Mouse (Mus musculus) midbrain, embryonic 15.5 days (tissue): ENCODE results near the gene Igfbp3. TPM values are rescaled to one million over a fixed set of nuclear protein-coding genes. Genes with fewer than 3 reads are reported as not detected.
A peak's percentile ranks its signal among the peaks of the same experiment; 100 is the strongest.

Source experiments
- ATAC-seq: fragments of 200-750 bp; cut with Nextera tagmentation; replicated peaks from 2 replicates; pipeline ENCODE4 v1.8.0; 2017; ENCODE audit warnings: moderate TSS enrichment
- H3K27ac ChIP-seq: fragments of 300-500 bp; sonication (generic); 2 replicates; pipeline ENCODE4 v1.5.1; 2015; ENCODE audit warnings: mild to moderate bottlenecking, inconsistent platforms
- H3K27me3 ChIP-seq: fragments of 300-500 bp; sonication (generic); replicated peaks from 2 replicates; pipeline ENCODE4 v1.6.1; 2015; ENCODE audit warnings: inconsistent platforms
- H3K36me3 ChIP-seq: fragments of 300-500 bp; sonication (generic); replicated peaks from 2 replicates; pipeline ENCODE4 v1.6.1; 2015; ENCODE audit warnings: inconsistent platforms
- H3K4me1 ChIP-seq: fragments of 300-500 bp; sonication (generic); 2 replicates; pipeline ENCODE4 v1.6.1; 2015; ENCODE audit warnings: inconsistent platforms
- H3K4me2 ChIP-seq: fragments of 300-500 bp; sonication (generic); 2 replicates; pipeline ENCODE4 v1.6.1; 2015; ENCODE audit warnings: inconsistent platforms, mild to moderate bottlenecking, moderate library complexity
- H3K4me3 ChIP-seq: fragments of 300-500 bp; sonication (generic); 2 replicates; pipeline ENCODE4 v1.5.1; 2015; ENCODE audit warnings: mild to moderate bottlenecking, inconsistent platforms
- H3K9ac ChIP-seq: fragments of 300-500 bp; sonication (generic); 2 replicates; pipeline ENCODE4 v1.6.1; 2015; ENCODE audit warnings: mild to moderate bottlenecking, inconsistent platforms
- H3K9me3 ChIP-seq: fragments of 300-500 bp; sonication (generic); 2 replicates; pipeline ENCODE4 v1.6.1; 2016; ENCODE audit warnings: inconsistent platforms
- WGBS: fragments of 180-500 bp; shearing (Covaris S2); methylation state at CpG from one replicate; pipeline ENCODE4 v1.1.7; 2015; ENCODE audit warnings: mixed read lengths; 5-methylcytosine and 5-hydroxymethylcytosine counted together
- polyA plus RNA-seq: library from polyadenylated mRNA; unstranded; fragments of >200 nt; fragmentation: Nextera tagmentation; extraction: Ambion mirVana; gene quantifications from 2 replicates; pipeline ENCODE4 v1.2.1, GENCODE M21; 2015

Igfbp3 gene
- polyA plus RNA-seq, 1 experiment from 2014 or later, result 14.8 TPM

DNA sequence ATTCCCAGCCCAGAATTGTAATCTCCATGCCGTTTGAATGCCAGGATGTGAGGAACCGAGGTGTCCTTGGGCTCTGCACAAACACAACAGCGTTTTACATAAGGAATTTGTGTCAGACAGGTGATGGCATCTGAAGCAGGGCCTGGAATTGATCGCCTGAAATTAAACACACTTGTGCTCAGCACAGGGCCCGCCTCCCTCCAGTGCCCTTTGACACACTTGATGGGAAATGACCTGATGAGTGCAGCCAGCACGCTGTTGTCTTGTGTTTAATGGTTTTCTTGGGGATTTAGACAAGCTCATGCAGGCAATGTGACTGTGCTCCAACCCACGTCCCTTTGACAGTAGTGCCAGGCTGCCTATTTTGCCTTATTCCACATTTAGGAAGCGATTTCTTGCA, 26.3 kb downstream of the Igfbp3 start:
- Histone ChIP-seq H3K9me3 (no peaks in the 10 kb centered on the region), H3K27ac (no peak overlapping the region), H3K9ac (no peak overlapping the region), H3K4me1 (peaks cover 5% of the 10 kb centered on the region), H3K27me3 (no peaks in the 10 kb centered on the region), H3K4me3 (no peak overlapping the region), H3K36me3 (no peaks in the 10 kb centered on the region), H3K4me2 (no peak overlapping the region)
- ATAC-seq, result no peak
- 65% methylated on average over 8 of the region's 8 CpGs for WGBS

DNA sequence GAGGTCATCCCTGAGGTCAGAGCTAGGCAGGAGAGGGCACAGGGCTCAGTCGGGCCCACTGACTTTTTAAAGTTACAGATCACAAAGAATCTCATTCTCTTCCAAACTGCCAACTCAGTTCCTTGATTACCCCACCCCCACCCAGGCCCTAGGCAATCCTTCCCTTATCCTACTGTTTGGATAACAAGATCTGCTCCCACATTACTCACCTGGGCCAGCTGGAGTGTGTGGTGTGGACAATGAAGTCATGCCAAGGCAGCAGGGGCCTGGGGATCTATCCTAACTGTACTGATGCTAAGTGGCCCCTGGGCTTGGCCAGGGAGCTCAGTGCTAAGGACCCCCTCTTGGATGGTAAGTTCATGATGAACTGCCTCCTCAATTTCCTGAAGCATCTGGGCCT, 29.3 kb downstream of the Igfbp3 start:
- ATAC-seq, result no peak
- WGBS, result 45% methylated on average over 1 of the region's 1 CpGs
- Histone ChIP-seq H3K27me3 (no peaks in the 10 kb centered on the region), H3K27ac (no peak overlapping the region), H3K9ac (no peak overlapping the region), H3K4me3 (no peak overlapping the region), H3K9me3 (no peaks in the 10 kb centered on the region), H3K4me1 (peaks cover 10% of the 10 kb centered on the region), H3K36me3 (no peaks in the 10 kb centered on the region), H3K4me2 (no peak overlapping the region)

DNA sequence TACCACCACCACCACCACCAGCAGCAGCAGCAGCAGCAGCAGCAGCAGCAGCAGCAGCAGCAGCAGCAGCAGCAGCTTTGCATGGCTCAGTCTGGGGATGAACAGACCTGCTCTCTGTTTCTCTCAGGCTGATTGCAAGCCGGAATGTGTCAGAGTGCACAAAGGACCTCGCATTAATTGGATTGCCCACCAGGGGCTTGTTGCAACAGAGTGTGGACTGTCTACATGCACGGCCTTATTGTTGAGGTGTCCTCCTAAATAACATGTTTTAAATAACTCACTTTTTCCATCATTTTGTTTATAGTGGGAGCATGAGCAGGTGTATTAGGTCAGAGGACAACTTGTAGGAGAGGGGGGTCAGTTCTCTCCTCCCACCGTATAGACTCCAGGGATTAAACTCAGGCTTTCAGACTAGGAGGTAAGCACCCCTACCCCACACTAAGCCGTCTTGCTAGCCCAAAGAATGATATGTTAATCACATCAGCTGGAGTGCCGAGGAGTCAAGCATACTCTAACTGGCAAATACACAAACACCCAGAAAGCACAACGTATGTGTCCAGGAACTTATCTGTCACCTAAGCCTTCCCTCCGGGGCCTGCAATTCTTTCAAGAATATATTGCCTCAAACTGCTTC, 31.2 kb downstream of the Igfbp3 start:
- H3K9me3 ChIP-seq, result no peaks in the 10 kb centered on the region

DNA sequence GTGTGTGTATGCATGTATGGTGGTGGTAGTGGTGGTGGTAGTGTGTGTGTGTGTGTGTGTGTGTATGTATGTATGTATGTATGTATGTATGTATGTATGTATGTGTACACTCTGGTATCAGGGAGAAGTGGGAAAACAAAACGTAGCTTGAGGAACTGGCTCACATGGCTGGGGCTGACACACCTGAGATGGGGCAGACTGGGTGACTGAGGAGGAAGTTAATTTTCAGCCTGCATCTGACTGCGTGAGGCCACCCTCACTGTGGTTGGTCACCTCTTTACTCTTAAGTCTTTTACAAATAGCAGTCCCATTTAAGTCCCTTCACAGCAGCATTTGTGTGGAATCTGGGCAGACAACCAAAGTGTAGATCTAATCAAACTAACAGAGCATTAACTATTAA, 34.4 kb downstream of the Igfbp3 start:
- H3K4me3 ChIP-seq, result no peak overlapping the region
- no peaks in the 10 kb centered on the region for H3K9me3 ChIP-seq
- H3K9ac ChIP-seq, result no peak overlapping the region
- H3K27me3 ChIP-seq, result no peaks in the 10 kb centered on the region
- no peak for ATAC-seq
- H3K4me2 ChIP-seq, result no peak overlapping the region
- H3K4me1 ChIP-seq, result peaks cover 10% of the 10 kb centered on the region
- 92% methylated on average over 2 of the region's 2 CpGs for WGBS
- no peaks in the 10 kb centered on the region for H3K36me3 ChIP-seq
- no peak overlapping the region for H3K27ac ChIP-seq

More for the DNA sequence above, 31.2 kb downstream of the Igfbp3 start:
- peak; percentile 66 for ATAC-seq
- WGBS, result 7% methylated on average over 8 of the region's 8 CpGs
- no peaks in the 10 kb centered on the region for H3K27me3 ChIP-seq
- H3K4me1 ChIP-seq, result peaks cover 10% of the 10 kb centered on the region
- no peak overlapping the region for H3K27ac ChIP-seq
- H3K36me3 ChIP-seq, result no peaks in the 10 kb centered on the region
- H3K4me3 ChIP-seq, result no peak overlapping the region
- no peak overlapping the region for H3K9ac ChIP-seq
- H3K4me2 ChIP-seq, result no peak overlapping the region

DNA sequence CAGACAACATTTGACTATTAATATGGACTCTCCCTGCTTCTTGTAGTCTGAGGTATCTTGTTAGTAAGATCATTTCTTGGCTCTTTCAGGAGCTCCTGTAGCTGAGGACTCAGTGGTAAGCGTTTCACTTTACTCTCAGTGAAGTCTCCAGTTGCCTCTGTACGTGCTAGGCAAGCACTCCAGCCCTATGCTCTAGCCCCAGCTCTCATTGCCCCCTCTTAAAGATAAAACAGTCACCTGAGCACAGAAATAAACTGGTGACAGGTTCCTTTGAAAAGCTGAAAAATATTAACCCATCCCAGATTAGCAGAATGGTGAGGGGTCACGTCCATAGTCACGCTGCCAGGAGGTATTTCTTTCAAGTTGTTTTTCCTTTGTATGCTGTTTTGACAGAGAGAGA, 35.0 kb downstream of the Igfbp3 start:
- Histone ChIP-seq H3K27ac (no peak overlapping the region), H3K4me3 (no peak overlapping the region), H3K4me1 (peaks cover 10% of the 10 kb centered on the region), H3K9me3 (no peaks in the 10 kb centered on the region), H3K4me2 (no peak overlapping the region), H3K36me3 (no peaks in the 10 kb centered on the region), H3K9ac (no peak overlapping the region), H3K27me3 (no peaks in the 10 kb centered on the region)
- no peak for ATAC-seq
- WGBS, result 73% methylated on average over 4 of the region's 4 CpGs

DNA sequence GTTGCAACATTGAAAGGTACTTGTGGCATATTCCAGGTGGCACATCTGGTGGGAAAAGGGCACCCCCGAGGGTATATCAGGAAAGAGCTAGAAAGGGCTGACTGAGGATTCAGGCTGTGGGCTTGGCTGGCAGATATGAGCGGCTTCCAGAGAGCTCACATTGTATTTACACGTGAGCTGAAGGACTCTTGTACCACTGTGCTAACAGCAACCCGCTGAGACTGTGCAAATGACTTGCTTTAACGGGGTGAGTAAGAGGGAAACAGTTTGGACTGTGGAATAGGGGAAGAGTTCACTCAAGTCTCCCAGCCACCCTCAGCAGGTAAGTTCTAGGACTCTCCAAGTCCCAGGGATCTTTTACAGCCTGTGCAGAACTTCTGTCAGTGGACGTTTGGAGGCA, 40.1 kb downstream of the Igfbp3 start:
- H3K27me3 ChIP-seq, result no peaks in the 10 kb centered on the region
- no peak overlapping the region for H3K9ac ChIP-seq
- no peaks in the 10 kb centered on the region for H3K9me3 ChIP-seq
- WGBS, result 84% methylated on average over 6 of the region's 6 CpGs
- H3K36me3 ChIP-seq, result no peaks in the 10 kb centered on the region
- H3K27ac ChIP-seq, result no peak overlapping the region
- no peak overlapping the region for H3K4me3 ChIP-seq
- ATAC-seq, result no peak
- H3K4me1 ChIP-seq, result no peaks in the 10 kb centered on the region
- no peak overlapping the region for H3K4me2 ChIP-seq

DNA sequence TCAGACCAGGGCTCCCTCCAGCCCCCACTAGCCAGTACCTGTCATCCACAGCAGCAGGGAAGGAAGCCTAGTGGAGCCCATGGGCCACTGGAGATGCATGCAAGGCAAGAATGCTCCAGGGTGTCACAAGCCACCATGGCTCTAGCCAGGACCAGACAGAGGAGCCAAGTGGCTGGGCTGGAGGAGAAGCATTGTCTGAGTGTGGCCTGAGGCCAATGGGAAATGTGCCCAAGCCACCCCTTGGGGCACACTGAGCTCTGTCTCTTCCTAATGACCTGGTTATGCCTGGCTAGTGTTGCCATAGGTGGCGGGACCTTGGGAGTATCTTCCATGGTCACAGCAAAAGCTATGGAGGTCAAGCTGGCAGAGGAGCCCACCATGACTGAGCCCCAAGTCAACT, 44.1 kb downstream of the Igfbp3 start:
- no peak for ATAC-seq
- Histone ChIP-seq H3K36me3 (no peaks in the 10 kb centered on the region), H3K27ac (no peak overlapping the region), H3K9ac (no peak overlapping the region), H3K4me1 (no peaks in the 10 kb centered on the region), H3K4me3 (no peak overlapping the region), H3K9me3 (no peaks in the 10 kb centered on the region), H3K27me3 (no peaks in the 10 kb centered on the region), H3K4me2 (no peak overlapping the region)
- WGBS, result 100% methylated on average over 1 of the region's 1 CpGs

DNA sequence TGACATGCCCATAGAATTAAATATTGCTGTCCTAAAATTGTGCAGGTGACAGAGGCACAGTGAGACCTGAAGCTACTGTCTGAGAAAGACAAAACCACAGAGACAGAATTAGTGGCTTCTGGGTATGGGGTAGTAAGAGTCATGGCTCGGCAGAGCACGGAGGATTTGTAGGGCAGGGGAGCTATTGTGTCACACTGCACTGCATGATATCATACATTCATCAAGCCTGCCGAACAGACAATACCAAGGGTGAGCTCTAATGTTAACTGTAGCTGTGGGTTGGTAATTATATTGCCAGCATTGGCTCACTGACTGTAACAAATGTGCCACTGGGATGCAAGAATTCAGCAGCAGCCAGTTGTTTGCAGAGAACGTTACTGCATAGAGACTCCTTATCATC, 49.3 kb downstream of the Igfbp3 start:
- 42% methylated on average over 4 of the region's 4 CpGs for WGBS
- H3K4me3 ChIP-seq, result no peak overlapping the region
- peaks cover 15% of the 10 kb centered on the region for H3K4me1 ChIP-seq
- H3K27ac ChIP-seq, result no peak overlapping the region
- no peak overlapping the region for H3K4me2 ChIP-seq
- no peak for ATAC-seq
- no peak overlapping the region for H3K9ac ChIP-seq
- H3K27me3 ChIP-seq, result no peaks in the 10 kb centered on the region
- H3K9me3 ChIP-seq, result no peaks in the 10 kb centered on the region
- H3K36me3 ChIP-seq, result no peaks in the 10 kb centered on the region

DNA sequence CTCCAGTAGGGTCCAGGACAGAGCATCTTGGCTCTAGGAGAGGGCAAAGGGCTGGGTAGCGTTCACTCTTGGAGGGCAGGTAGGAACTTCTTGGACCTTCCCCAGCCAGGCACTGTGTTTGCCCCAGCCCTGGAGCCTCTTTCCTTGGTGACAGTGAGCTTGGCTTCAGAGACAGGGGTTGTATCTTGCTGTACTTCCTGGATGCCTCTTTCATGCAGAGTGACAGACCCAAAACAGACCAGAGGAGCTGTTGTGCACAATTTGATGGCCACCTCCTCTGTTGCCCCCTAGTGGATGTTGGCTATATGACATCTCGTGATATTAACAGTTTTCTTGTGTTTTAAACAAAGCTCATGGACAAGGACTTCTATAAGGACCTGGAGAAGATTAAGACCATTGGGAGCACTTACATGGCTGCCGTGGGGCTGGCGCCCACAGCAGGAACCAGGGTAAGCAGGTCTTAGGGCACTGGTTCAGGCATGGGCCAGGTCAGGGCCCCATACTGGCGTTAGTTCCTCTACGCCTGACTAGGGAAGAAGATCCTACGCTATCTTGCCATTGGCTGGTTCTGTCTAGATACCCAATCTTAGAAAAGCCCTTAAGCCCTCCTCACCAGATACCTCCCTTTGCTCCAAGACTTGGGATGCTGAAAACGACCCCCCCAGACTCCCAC, 52.1 kb downstream of the Igfbp3 start:
- 80% methylated on average over 8 of the region's 8 CpGs for WGBS
- no peaks in the 10 kb centered on the region for H3K36me3 ChIP-seq
- no peaks in the 10 kb centered on the region for H3K27me3 ChIP-seq
- peak; percentile 53 for ATAC-seq
- H3K9me3 ChIP-seq, result no peaks in the 10 kb centered on the region
- no peak overlapping the region for H3K4me2 ChIP-seq
- H3K4me1 ChIP-seq, result peaks cover 15% of the 10 kb centered on the region
- H3K9ac ChIP-seq, result no peak overlapping the region
- H3K4me3 ChIP-seq, result no peak overlapping the region
- peak overlapping the region; percentile 58; the same call in 1 of the 2 replicates for H3K27ac ChIP-seq

DNA sequence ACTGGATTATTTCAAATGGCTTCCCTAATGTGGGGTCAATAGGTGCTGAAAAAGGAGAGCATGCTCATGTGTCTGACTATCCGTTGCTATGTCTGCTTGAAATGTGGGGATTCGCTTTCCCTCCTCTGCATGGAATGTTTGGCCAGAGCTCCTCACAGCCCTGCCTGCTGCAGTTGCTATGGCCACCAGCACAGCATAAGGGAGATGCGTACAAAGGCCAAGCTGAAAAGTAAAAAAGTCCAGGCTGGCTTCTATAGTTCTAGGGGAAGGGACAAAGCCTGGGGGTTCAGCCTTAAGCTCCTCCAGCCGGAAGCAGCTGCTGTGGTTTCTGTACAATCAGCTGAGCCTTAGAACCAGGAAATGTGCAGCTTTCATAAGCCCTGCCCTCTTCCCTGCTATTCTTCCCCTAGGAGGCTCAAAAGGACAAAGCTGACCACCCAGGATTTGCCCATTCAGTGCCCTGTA, 53.1 kb downstream of the Igfbp3 start:
- Histone ChIP-seq H3K4me2 (no peak overlapping the region), H3K27me3 (no peaks in the 10 kb centered on the region), H3K4me3 (no peak overlapping the region), H3K4me1 (peaks cover 15% of the 10 kb centered on the region), H3K9me3 (no peaks in the 10 kb centered on the region), H3K9ac (no peak overlapping the region), H3K36me3 (no peaks in the 10 kb centered on the region), H3K27ac (peak overlapping the region; percentile 58)
- ATAC-seq, result peak; percentile 86
- 18% methylated on average over 4 of the region's 4 CpGs for WGBS

DNA sequence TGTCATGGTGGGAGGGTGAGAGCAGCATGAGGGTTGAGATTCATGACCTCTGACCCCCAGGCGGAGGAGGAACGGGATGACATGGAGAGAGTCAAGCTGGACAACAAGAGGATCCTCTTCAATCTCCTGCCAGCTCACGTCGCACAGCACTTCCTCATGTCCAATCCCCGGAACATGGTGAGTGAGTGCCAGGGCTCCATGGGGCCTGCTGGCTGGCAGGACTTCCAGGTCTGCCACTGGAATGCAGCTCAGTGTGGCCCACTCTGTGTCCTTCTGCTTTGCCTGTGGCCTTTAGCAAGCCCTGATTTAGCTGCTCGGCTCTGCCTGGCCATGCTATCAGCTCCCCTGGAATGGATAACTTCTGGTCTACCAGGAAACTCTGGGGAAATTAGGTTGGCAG, 53.6 kb downstream of the Igfbp3 start:
- peak overlapping the region; percentile 58; the same call in 1 of the 2 replicates for H3K27ac ChIP-seq

DNA sequence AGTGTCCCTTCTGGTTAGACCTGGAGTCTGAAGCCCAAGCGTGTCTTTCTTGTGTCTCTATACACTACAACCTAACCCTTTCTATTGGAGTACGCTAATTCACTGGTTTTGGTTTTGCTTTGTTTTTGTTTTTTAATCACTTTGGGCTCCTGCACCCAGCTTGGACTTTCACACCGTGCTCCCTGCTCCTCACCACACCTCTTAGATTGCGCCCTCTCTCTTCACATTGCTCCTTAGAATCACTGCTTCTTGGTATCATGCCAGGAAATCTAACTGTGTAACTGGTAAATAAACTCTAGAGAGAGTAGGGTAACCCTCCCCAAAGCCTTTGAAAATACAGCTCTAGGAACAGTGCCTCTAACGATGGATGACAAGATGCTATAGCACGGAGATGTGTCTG, 55.5 kb downstream of the Igfbp3 start:
- 86% methylated on average over 6 of the region's 6 CpGs for WGBS
- ATAC-seq, result no peak

More for the DNA sequence above, 53.6 kb downstream of the Igfbp3 start:
- peak; percentile 15; the same call in 1 of the 2 replicates for ATAC-seq
- no peak overlapping the region for H3K4me3 ChIP-seq
- no peaks in the 10 kb centered on the region for H3K27me3 ChIP-seq
- H3K9me3 ChIP-seq, result no peaks in the 10 kb centered on the region
- H3K4me2 ChIP-seq, result no peak overlapping the region
- no peak overlapping the region for H3K9ac ChIP-seq
- no peaks in the 10 kb centered on the region for H3K36me3 ChIP-seq
- WGBS, result 58% methylated on average over 6 of the region's 6 CpGs
- H3K4me1 ChIP-seq, result peaks cover 15% of the 10 kb centered on the region

DNA sequence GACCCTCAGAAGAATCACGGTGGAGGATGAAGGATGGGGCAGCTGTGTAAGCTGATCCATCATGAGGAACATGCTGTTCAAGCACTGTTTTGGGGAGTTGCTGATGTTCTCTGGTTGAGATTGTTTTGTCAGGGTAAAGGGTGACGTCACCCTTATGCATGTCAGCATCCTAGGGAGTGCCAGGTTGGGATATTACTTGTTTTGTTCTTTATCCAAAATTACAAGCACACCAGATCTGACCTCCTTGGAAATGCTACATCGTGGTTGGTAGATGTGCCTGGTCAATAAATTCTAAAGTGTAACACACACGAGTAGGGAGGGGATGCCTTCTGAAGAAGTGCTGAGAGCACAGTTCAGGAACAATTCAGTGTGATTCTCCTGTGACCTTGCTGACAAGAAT, 57.3 kb downstream of the Igfbp3 start:
- WGBS, result 78% methylated on average over 4 of the region's 4 CpGs
- Histone ChIP-seq H3K27me3 (no peaks in the 10 kb centered on the region), H3K4me2 (no peak overlapping the region), H3K4me3 (no peak overlapping the region), H3K4me1 (peaks cover 15% of the 10 kb centered on the region), H3K9ac (no peak overlapping the region), H3K36me3 (no peaks in the 10 kb centered on the region), H3K9me3 (no peaks in the 10 kb centered on the region), H3K27ac (no peak overlapping the region)
- ATAC-seq, result no peak

More for the DNA sequence above, 55.5 kb downstream of the Igfbp3 start:
- Histone ChIP-seq H3K9me3 (no peaks in the 10 kb centered on the region), H3K4me3 (no peak overlapping the region), H3K36me3 (no peaks in the 10 kb centered on the region), H3K4me2 (no peak overlapping the region), H3K27me3 (no peaks in the 10 kb centered on the region), H3K9ac (no peak overlapping the region), H3K4me1 (peaks cover 15% of the 10 kb centered on the region), H3K27ac (no peak overlapping the region)
